Mouse (Mus musculus) liver, embryonic 14.5 days (tissue): Measurements from ENCODE around the gene Ets1. TPM values are rescaled to one million over a fixed set of nuclear protein-coding genes. Genes with fewer than 3 reads are reported as not detected.

Experiments used
- ATAC-seq: fragments of 200-750 bp; cut with Nextera tagmentation; 2 replicates; pipeline ENCODE4 v1.8.0; 2017; ENCODE audit warnings: moderate number of reproducible peaks, mild to moderate bottlenecking, moderate library complexity; ENCODE audit not compliant: insufficient read depth
- DNase-seq, 3 experiments: peaks; one replicate each; pipeline ENCODE4 v3.0.0-alpha.2; 2012 to 2013; ENCODE audit warnings: low read depth in 3 of 3, low spot score in 3 of 3
- H3K27ac ChIP-seq: fragments of 300-500 bp; sonication (generic); 2 replicates; pipeline ENCODE4 v1.5.1; 2014; ENCODE audit warnings: moderate library complexity, mild to moderate bottlenecking, control low read depth, inconsistent platforms
- H3K27me3 ChIP-seq: fragments of 300-500 bp; sonication (generic); 2 replicates; pipeline ENCODE4 v1.6.1; 2014; ENCODE audit warnings: mild to moderate bottlenecking, low read length, moderate library complexity; ENCODE audit not compliant: control insufficient read depth, insufficient read depth
- H3K36me3 ChIP-seq: fragments of 300-500 bp; sonication (generic); replicated peaks from 2 replicates; pipeline ENCODE4 v1.6.1; 2014; ENCODE audit warnings: low read depth; ENCODE audit not compliant: control insufficient read depth, insufficient read depth
- H3K4me1 ChIP-seq, 2 experiments: fragments of 200-500 bp in 1 of 2; fragments of 300-500 bp in 1 of 2; sonication (generic) in 1 of 2; replicated peaks; 2 replicates each; pipeline ENCODE4 v1.6.1; 2012 to 2014; ENCODE audit warnings: antibody characterized with exemption in 1 of 2, inconsistent platforms in 1 of 2, low read length in 1 of 2; ENCODE audit not compliant: control insufficient read depth in 2 of 2, insufficient read depth in 2 of 2
- H3K4me2 ChIP-seq: fragments of 300-500 bp; sonication (generic); 2 replicates; pipeline ENCODE4 v1.6.1; 2014; ENCODE audit warnings: low read depth, mild to moderate bottlenecking, control low read depth, moderate library complexity
- H3K4me3 ChIP-seq, 2 experiments: fragments of 200-500 bp in 1 of 2; fragments of 300-500 bp in 1 of 2; sonication (generic) in 1 of 2; 2 replicates each; pipeline ENCODE4 v1.5.1; 2012 to 2014; ENCODE audit warnings: low read depth in 2 of 2, low read length in 2 of 2, mild to moderate bottlenecking in 2 of 2, control low read depth in 1 of 2, inconsistent platforms in 1 of 2, moderate library complexity in 1 of 2; ENCODE audit not compliant: insufficient read depth in 1 of 2
- H3K9ac ChIP-seq: fragments of 300-500 bp; sonication (generic); replicated peaks from 2 replicates; pipeline ENCODE4 v1.6.1; 2014; ENCODE audit warnings: mild to moderate bottlenecking, control low read depth, moderate library complexity
- H3K9me3 ChIP-seq: fragments of 300-500 bp; sonication (generic); 2 replicates; pipeline ENCODE4 v1.6.1; 2016; ENCODE audit warnings: low read length, mixed read lengths; ENCODE audit not compliant: control insufficient read depth
- CTCF ChIP-seq: IDR thresholded peaks from 2 replicates; pipeline ENCODE4 v1.5.1; 2016; ENCODE audit warnings: antibody characterized with exemption, low read depth, control low read depth
- EP300 ChIP-seq: IDR thresholded peaks from 2 replicates; pipeline ENCODE4 v1.6.1; 2016; ENCODE audit warnings: antibody characterized with exemption, low read depth
- WGBS: fragments of 180-500 bp; shearing (Covaris S2); extraction: QIAGEN DNeasy Blood & Tissue Kit; methylation state at CpG from one replicate; pipeline ENCODE4 v1.1.7; 2014; ENCODE audit not compliant: insufficient replicate concordance; 5-methylcytosine and 5-hydroxymethylcytosine counted together
- polyA plus RNA-seq, 2 experiments: library from polyadenylated mRNA; depleted of rRNA in 1 of 2; stranded (reverse) in 1 of 2; unstranded in 1 of 2; fragments of >200 nt; fragmentation: Nextera tagmentation in 1 of 2; extraction: Ambion mirVana in 1 of 2; gene quantifications; 2 replicates each; pipeline versions ENCODE4 v1.2.1 to v1.2.3; 2012 to 2014

Gene Ets1
- polyA plus RNA-seq, 2 experiments = 4.4 to 8.0 TPM

- H3K27me3 ChIP-seq = no peaks in the 10 kb centered on the region
- TF ChIP-seq EP300 (no peak), CTCF (no peak)
- no peaks in the 10 kb centered on the region for H3K9me3 ChIP-seq
- WGBS = 84% methylated on average over 3 of the region's 3 CpGs
- no peak overlapping the region for H3K9ac ChIP-seq
- no peaks in the 10 kb centered on the region for H3K4me1 ChIP-seq
- no peak overlapping the region for H3K4me2 ChIP-seq
- H3K4me3 ChIP-seq = no peak overlapping the region
- ATAC-seq (no peak), DNase-seq (no peak)
- no peaks in the 10 kb centered on the region for H3K36me3 ChIP-seq
- no peak overlapping the region for H3K27ac ChIP-seq
Measured at GRCm38 (mm10) chr9:32620446-32620845, 15.6 kb upstream of the Ets1 start.

- H3K9ac ChIP-seq = no peak overlapping the region
- TF ChIP-seq CTCF (no peak), EP300 (no peak)
- H3K27ac ChIP-seq = no peak overlapping the region
- no peaks in the 10 kb centered on the region for H3K27me3 ChIP-seq
- DNase-seq (no peak), ATAC-seq (no peak)
- no peaks in the 10 kb centered on the region for H3K4me1 ChIP-seq
- H3K9me3 ChIP-seq = no peaks in the 10 kb centered on the region
- no peak overlapping the region for H3K4me3 ChIP-seq
- no peak overlapping the region for H3K4me2 ChIP-seq
- 29% methylated on average over 1 of the region's 1 CpGs for WGBS
- no peaks in the 10 kb centered on the region for H3K36me3 ChIP-seq
Measured at GRCm38 (mm10) chr9:32629385-32629981, 6.5 kb upstream of the Ets1 start.

- H3K27me3 ChIP-seq = no peaks in the 10 kb centered on the region; the same call in 1 of the 2 replicates
- no peak overlapping the region for H3K9ac ChIP-seq
- no peaks in the 10 kb centered on the region for H3K4me1 ChIP-seq
- DNase-seq (no peak), ATAC-seq (no peak)
- H3K27ac ChIP-seq = no peak overlapping the region
- H3K36me3 ChIP-seq = no peaks in the 10 kb centered on the region
- no peak overlapping the region for H3K4me2 ChIP-seq
- H3K4me3 ChIP-seq = no peak overlapping the region
- TF ChIP-seq CTCF (no peak), EP300 (no peak)
- no peaks in the 10 kb centered on the region for H3K9me3 ChIP-seq
Measured at GRCm38 (mm10) chr9:32631341-32631740, 4.7 kb upstream of the Ets1 start.

GRCm38 (mm10) chr9:32632237-32632636 lies 3.8 kb upstream of the Ets1 start:
- DNase-seq = no peak
- ATAC-seq = no peak
- Histone ChIP-seq H3K4me1 (no peaks in the 10 kb centered on the region), H3K4me2 (no peak overlapping the region), H3K36me3 (no peaks in the 10 kb centered on the region), H3K27ac (no peak overlapping the region), H3K4me3 (no peak overlapping the region), H3K9me3 (no peaks in the 10 kb centered on the region), H3K27me3 (peaks cover 9% of the 10 kb centered on the region), H3K9ac (no peak overlapping the region)
- WGBS = 60% methylated on average over 7 of the region's 7 CpGs
- TF ChIP-seq CTCF (no peak), EP300 (no peak)

- no peak overlapping the region for H3K27ac ChIP-seq
- no peaks in the 10 kb centered on the region for H3K36me3 ChIP-seq
- no peak for ATAC-seq
- no peak overlapping the region for H3K9ac ChIP-seq
- peaks cover 0 to 4% of the 10 kb centered on the region in 2 experiments; a peak in 1 of 4 replicates for H3K4me1 ChIP-seq
- H3K9me3 ChIP-seq = no peaks in the 10 kb centered on the region
- 58% methylated on average over 3 of the region's 3 CpGs for WGBS
- H3K4me3 ChIP-seq = no peak overlapping the region
- no peak for TF ChIP-seq CTCF
- no peak for TF ChIP-seq EP300
- DNase-seq = no peak
- no peaks in the 10 kb centered on the region; the same call in 1 of the 2 replicates for H3K27me3 ChIP-seq
- no peak overlapping the region for H3K4me2 ChIP-seq
Measured at GRCm38 (mm10) chr9:32644981-32645380, 9.0 kb downstream of the Ets1 start.
